18 mouse cellular contexts compared by ENCODE assay signal in genomic region chr14:11438611-11439010, GRCm38 (mm10).
A peak's percentile ranks its signal among the peaks of the same experiment; 100 is the strongest.
DNase-seq lines count a peak whose midpoint lies in the region; TF ChIP-seq lines count a peak whose summit lies in the region.
"Had no signal": no experiment of that assay in that cellular context is flagged by ENCODE, and none has a peak within 500 bp of the region (broad histone marks: within the 10 kb centered on the region; RNA-seq: fewer than 3 reads in every experiment).

No protein-coding gene starts in this region.

- H3K9ac ChIP-seq in ES-E14 (ENCODE audit: insufficient read depth, low read depth, low read length, poor library complexity, severe bottlenecking), result no peak overlapping the region
- H3K9ac ChIP-seq: embryonic facial prominence, embryonic 12.5 days; forebrain, embryonic 13.5 days; forebrain, embryonic 15.5 days; forebrain, postnatal 0 days had no signal

- peak; percentile 26 for DNase-seq in ES-E14 (ENCODE audit: low read depth, low spot score)
- peak; percentile 92 for DNase-seq in R1 (ENCODE audit: low read depth, low spot score)
- no peak for DNase-seq in gastrocnemius, adult 8-10 months (ENCODE audit: low spot score in 2 of 2)
- DNase-seq in right cerebral cortex, adult 2 months (ENCODE audit: low spot score in 2 of 2), result no peak
- DNase-seq in retina, postnatal 1 day, result no peak
- DNase-seq: adrenal gland, adult 8-10 months; adrenal gland, postnatal 14 days; adrenal gland, postnatal 36 days; cerebellum, adult 11-12 months; cerebellum, adult 2 months; cerebellum, adult 9-10 months; cerebellum, postnatal 10 days; cerebellum, postnatal 25 days; forebrain, postnatal 0 days had no signal

- no peak overlapping the region for H3K4me3 ChIP-seq in ES-E14 (ENCODE audit: insufficient read depth in 1 of 2, low read depth in 1 of 2, low read length in 2 of 2, poor library complexity in 1 of 2, severe bottlenecking in 1 of 2)
- H3K4me3 ChIP-seq: embryonic facial prominence, embryonic 10.5 days; embryonic facial prominence, embryonic 12.5 days; forebrain, embryonic 13.5 days; forebrain, embryonic 15.5 days had no signal

- peak overlapping the region; percentile 42; the same call in 1 of the 2 replicates for H3K27ac ChIP-seq in ES-E14 (ENCODE audit: insufficient read depth, low read depth, low read length, poor library complexity, severe bottlenecking)
- H3K27ac ChIP-seq: embryonic facial prominence, embryonic 10.5 days; embryonic facial prominence, embryonic 12.5 days; forebrain, embryonic 13.5 days; forebrain, embryonic 15.5 days had no signal

- H3K4me1 ChIP-seq in ES-E14 (ENCODE audit: control insufficient read depth in 2 of 2, insufficient read depth in 2 of 2, low read length in 2 of 2, poor library complexity in 1 of 2), result peaks cover 2% of the 10 kb centered on the region in 2 experiments; a peak in 2 of 4 replicates
- H3K4me1 ChIP-seq: embryonic facial prominence, embryonic 10.5 days; embryonic facial prominence, embryonic 12.5 days; forebrain, embryonic 13.5 days; forebrain, embryonic 15.5 days had no signal

- in situ Hi-C loops in ES-E14 (cut with MboI; ENCODE audit: low sequenced_read_pairs in 2 of 2, unreplicated experiment in 2 of 2), result no loop called here

- H3K9me3 ChIP-seq in ES-E14 (ENCODE audit: control insufficient read depth, insufficient read depth, low read depth, low read length), result no peaks in the 10 kb centered on the region
- H3K9me3 ChIP-seq: embryonic facial prominence, embryonic 10.5 days; embryonic facial prominence, embryonic 12.5 days; forebrain, embryonic 13.5 days; forebrain, embryonic 15.5 days had no signal

- no peaks in the 10 kb centered on the region for H3K36me3 ChIP-seq in ES-E14 (ENCODE audit: control insufficient read depth, insufficient read depth, low read length, poor library complexity, severe bottlenecking)
- H3K36me3 ChIP-seq: embryonic facial prominence, embryonic 10.5 days; embryonic facial prominence, embryonic 12.5 days; forebrain, embryonic 15.5 days had no signal

TF ChIP-seq in ES-E14, 5 proteins besides CTCF, POLR2A, EP300 and RAD21:
- TF ChIP-seq MAFK (IDR thresholded peaks at IDR 0.05; ENCODE audit: insufficient read depth, low read depth, low read length) (no peak), ZNF384 (IDR thresholded peaks at IDR 0.05; ENCODE audit: low read depth, low read length) (no peak), ZC3H11A (IDR thresholded peaks at IDR 0.05; ENCODE audit: borderline replicate concordance, low read depth, low read length) (no peak), CHD2 (IDR thresholded peaks at IDR 0.05; ENCODE audit: low read depth, low read length) (no peak), HCFC1 (IDR thresholded peaks at IDR 0.05; ENCODE audit: borderline replicate concordance, insufficient read depth, low read length) (no peak)
TF ChIP-seq in ES-E14: peak in this region for 0.

Comparison
In these comparisons a context has a peak if more than half of its experiments do, and no peak if none do; other contexts are left out.
1. DNase-seq: peak in ES-E14 (single experiment) and R1 (single experiment); none in gastrocnemius, adult 8-10 months (0 of 2), right cerebral cortex, adult 2 months (0 of 2) and retina, postnatal 1 day (single experiment).